Mouse (Mus musculus): Measurements from ENCODE around the gene Map1lc3a.

Gene Map1lc3a

GRCm38 (mm10) chr2:155285744-155286143, 9.6 kb downstream of the Map1lc3a start:
- DNase-seq (ENCODE audit: low read depth, low spot score), result no peak

- DNase-seq (ENCODE audit: low read depth, low spot score), result no peak
These were observed 11.6 kb downstream of the Map1lc3a start for GRCm38 (mm10) chr2:155287456-155288250.

- DNase-seq (ENCODE audit: low read depth, low spot score), result no peak
These were observed 14.0 kb downstream of the Map1lc3a start for GRCm38 (mm10) chr2:155290066-155290465.

GRCm38 (mm10) chr2:155293382-155293781, 17.3 kb downstream of the Map1lc3a start:
- DNase-seq (ENCODE audit: low read depth, low spot score), result no peak

GRCm38 (mm10) chr2:155293946-155294345, 17.8 kb downstream of the Map1lc3a start:
- no peak for DNase-seq (ENCODE audit: low read depth, low spot score)

GRCm38 (mm10) chr2:155295453-155295852, 19.4 kb downstream of the Map1lc3a start:
- DNase-seq (ENCODE audit: low read depth, low spot score), result no peak

- no peak for DNase-seq (ENCODE audit: low read depth, low spot score)
These were observed 23.5 kb downstream of the Map1lc3a start for GRCm38 (mm10) chr2:155299563-155299962.

GRCm38 (mm10) chr2:155308936-155309592, 33.0 kb downstream of the Map1lc3a start:
- peak; percentile 14 for DNase-seq (ENCODE audit: low read depth, low spot score)

GRCm38 (mm10) chr2:155313671-155314070, 37.6 kb downstream of the Map1lc3a start:
- no peak for DNase-seq (ENCODE audit: low read depth, low spot score)

GRCm38 (mm10) chr2:155318618-155319017, 42.5 kb downstream of the Map1lc3a start:
- no peak for DNase-seq (ENCODE audit: low read depth, low spot score)

GRCm38 (mm10) chr2:155320596-155320995, 44.5 kb downstream of the Map1lc3a start:
- no peak for DNase-seq (ENCODE audit: low read depth, low spot score)

GRCm38 (mm10) chr2:155326001-155326400, 49.9 kb downstream of the Map1lc3a start:
- no peak for DNase-seq (ENCODE audit: low read depth, low spot score)

Data from embryo, embryonic 11.5 days (tissue).